Mouse (Mus musculus) cerebellum, adult 11 months (tissue): Measurements from ENCODE around the gene Sigirr.

Experiments
- DNase-seq: peaks from one replicate; pipeline ENCODE4 v3.0.0; 2022

Gene Sigirr

DNA sequence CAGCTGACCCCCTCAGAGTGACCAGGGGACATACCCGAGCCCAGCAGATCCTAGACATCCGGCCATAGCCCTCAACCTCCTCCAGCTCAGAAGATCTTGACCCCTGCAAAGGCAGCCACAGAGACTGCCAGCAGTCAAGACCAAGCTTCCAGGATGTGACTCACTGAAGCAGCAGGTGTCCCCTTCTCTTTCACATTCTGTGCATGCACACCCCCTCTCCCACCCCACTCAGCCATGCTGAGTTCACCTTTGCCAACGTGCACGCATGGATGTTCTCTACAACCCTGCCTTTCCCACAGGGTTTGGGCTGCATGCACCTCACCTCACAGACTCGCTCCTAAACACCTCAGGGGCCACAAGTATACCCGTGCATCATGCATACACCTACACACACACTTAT is 4.4 kb downstream of the Sigirr start:
- no peak for DNase-seq

DNA sequence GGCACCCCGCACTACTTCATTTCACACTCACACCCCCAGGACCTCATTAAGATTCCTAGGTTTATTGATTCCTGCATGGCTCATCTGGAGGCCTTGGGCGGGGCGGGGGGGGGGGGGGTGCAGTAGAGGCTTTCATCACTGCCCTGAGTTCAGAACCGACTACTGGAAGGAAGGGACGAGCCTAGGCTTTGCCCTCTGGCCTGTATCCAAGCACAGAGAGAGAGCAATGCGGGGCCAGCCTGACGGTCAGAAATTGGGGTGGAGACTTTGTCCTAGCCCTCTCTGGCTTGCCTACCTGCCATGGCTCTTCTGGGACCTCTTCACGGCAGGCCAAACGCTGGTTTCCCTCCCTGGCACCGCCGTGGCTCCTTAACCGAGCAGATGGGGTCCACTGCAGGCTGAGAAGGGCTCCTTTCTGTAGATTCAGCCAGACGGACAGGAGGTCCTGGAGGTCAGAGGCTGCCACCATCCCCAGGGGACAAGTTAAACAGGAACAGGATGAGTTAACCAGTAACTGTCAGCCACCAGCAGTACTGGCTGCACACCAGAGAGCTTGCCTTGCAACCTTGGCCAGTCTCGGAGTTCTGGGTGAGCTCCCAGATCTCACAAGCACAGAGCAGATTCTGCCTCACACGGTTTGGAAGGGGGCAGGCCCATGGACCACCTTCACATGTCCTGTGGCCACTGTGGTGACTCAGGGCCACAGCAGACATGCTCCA is 5.7 kb downstream of the Sigirr start:
- DNase-seq: no peak

DNA sequence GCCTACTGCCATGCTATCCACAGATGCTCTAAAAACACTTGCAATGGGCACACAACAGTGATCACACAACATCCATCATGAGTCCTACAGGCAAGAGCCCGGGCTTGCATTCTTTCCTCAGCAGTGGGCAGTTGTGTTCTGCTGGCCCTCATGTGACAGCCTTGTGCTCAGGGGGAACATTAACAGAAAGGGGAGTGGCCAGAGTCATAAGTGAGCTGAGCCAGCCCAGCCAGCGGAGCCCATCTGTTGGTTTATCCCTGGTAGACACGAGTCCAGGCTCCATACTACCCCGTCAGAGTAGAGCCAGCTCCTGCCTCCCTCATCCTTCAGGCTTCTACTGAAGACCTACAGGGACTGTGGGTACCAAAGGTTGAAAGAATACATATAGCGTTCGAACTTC is 6.4 kb downstream of the Sigirr start:
- DNase-seq: no peak

DNA sequence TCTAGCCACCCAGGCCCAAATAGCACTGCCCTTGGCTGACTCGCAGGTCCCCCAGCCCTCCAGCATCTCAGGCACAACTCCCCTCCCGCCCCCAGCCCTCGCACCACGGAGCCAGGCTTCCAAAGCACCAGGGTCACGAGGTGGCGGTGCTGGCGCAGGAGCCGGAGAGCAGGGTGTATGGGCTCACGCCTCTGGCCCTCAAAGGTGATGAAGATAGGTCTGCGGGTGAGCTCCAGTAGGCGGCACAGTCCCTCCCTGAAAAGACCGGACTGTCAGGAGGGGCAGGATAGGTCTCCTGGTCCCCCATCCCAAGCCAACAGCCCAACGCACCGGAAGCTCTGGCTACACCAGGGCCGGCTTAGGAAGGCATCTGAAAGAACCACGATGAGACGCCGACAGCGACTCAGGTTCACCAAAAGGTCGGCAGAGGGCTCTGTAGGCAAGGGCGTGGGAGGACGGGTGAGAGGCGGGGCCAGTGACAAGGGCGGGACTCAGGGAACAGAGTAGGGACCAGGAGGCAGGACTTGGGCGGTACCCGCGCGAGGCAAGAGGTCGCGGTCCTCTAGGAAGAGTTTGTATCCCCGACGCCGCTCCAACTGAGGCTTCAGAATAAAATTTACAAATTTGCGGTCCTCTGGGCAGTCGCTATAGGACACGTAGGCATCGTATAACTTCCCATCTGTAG is 8.2 kb downstream of the Sigirr start:
- peak; percentile 76 for DNase-seq

DNA sequence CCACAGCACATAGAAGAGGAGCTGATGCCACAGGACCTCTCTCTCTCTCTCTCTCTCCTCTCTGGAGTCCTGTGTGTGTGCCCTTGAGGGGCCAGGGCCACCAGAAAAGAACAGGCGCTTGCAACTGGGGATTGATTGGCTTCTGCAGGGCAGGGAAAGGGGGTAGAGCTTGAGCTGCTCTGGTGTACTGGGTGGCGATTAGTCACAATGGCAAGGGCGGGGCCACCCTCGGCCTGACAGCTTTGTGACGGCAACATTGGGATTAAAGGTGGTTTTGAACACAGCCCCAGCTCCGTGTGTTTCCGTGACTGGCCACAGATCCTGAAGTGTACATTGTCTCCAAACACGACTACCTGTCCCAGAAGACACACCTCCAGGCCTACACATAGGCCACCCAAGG is 10.1 kb downstream of the Sigirr start:
- DNase-seq: no peak

DNA sequence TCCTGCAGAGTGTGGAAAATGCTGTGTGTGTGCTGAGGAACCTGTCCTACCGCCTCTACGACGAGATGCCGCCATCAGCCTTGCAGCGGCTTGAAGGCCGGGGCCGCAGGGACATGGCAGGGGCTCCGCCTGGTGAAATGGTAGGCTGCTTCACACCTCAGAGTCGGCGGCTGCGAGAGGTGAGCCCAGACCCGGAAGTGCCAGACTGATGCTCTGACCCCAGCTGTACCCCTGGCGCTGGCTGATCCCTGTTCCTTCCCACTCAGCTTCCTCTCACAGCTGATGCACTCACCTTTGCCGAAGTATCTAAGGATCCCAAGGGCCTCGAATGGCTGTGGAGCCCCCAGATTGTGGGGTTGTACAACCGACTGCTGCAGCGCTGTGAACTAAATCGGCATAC is 11.9 kb downstream of the Sigirr start:
- no peak for DNase-seq

DNA sequence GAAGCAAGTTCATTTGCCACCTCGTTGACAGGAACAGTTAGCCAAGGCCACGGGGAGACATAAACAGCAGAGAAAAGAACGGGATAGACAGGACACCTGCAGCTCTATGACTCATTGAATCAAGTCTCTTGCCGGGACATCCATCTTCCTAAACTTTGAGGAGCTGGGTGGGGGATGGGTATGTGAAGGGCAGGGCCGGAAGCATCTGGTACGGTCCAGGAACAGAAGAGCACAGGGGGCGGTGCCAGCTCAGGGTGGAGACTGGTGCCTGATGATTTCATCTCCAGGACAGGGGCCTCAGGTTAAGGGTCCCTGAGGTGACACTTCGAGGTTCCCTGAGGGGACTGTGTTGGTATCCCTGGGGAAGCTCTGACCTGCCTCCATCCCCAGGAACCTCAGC is 12.5 kb downstream of the Sigirr start:
- DNase-seq: no peak

DNA sequence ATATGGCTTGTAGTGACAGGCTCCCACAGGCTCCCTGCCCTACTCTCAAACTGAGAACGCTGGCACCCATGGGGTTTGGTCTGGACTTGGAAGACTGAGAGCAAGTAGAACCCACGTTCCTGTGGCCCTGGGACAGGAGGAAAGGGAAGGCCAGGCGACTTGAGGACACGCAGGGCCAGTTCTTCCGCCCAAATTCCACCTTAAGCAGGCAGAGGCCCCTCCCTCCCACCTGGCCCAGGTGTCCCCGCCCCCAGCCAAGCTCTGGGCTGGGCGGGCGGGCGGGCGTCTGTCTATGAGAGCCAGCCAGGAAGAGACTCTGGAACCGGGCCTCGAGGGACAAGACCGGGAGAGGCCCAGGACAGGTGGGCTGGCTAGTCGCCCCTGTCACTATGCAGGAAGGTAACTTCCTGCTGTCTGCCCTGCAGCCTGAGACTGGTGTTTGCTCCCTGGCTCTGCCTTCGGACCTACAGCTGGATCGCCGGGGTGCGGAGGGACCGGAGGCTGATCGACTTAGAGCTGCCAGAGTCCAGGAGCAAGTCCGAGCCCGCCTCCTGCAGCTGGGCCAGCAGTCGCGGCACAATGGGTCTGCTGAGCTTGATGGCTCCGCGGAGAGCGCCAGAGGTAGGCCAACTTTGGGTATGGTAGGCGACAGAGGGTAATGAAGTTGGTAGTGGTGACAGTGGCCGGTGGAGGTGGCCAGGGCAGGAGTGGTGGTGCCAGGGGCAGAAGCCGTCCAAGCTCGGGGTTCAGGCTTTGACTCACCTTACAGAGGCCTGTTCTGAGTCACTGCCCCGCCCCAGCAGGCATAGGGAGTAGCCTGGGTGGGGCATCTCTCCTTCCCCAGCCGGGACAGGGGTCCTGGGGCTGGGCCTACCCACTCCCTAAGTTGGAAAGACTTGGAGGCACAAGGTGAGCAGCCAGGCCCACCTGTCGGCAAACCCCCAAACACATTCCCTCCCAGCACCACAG is 20.6 kb downstream of the Sigirr start:
- DNase-seq: no peak

DNA sequence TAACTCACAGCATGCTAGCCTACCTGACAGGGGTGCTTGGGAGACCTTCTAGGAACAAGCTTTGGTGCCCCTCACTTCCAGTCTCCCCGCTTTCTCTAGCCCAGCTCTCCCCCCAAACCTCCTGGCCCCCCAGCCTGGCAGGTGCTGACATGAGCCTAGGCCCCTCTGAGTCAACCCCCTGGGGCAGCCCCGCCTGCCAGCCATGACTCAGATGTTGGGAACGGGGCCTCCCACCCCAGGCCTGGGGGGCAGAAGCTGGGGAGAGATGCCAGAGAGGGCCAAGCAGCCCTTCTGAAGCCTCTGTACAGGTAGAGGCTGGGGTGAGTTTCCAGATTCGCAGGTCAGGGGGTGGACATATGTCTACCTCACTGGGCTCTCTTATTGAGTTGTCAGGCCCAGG is 21.5 kb downstream of the Sigirr start:
- DNase-seq: no peak

DNA sequence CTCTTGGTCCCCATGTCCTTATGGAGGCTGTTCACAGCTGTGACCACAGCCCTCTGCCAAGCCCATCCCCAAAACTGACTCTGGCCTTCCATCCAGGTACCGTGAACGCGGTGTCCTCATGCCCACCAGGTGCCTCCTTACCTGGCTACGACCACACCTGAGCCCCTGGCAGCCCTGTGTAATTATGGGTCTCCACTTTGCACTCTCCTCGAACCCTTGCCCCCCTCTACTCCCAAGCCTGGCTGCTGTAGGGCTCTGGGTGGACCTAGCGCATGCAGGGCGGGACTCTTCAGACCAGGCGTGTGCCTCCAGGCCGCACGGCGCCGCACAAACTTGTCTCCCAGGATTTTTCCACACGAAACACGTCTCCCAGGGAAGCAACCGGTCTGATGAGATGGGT is 22.5 kb downstream of the Sigirr start, which contains the start of gene Pkp3:
Pkp3 (plus strand) TSS at position 378 of the 400 bp plus-strand sequence.
- no peak for DNase-seq

DNA sequence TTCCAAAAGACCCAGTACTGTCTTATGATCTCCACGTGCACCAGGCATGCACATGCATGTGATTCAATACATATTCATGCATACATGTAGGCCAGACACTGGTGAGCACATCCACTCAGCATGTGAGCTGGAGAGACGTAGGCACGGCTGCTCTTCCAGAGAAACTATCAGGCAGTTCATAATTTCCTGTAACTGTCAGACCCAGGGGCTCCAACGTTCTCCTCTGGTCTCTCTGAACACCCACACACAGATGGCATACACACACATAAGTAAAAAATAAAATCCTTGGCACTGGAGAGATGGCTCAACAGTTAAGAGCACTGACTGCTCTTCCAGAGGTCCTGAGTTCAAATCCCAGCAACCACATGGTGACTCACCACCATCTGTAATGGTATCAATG is 26.6 kb downstream of the Sigirr start:
- no peak for DNase-seq

DNA sequence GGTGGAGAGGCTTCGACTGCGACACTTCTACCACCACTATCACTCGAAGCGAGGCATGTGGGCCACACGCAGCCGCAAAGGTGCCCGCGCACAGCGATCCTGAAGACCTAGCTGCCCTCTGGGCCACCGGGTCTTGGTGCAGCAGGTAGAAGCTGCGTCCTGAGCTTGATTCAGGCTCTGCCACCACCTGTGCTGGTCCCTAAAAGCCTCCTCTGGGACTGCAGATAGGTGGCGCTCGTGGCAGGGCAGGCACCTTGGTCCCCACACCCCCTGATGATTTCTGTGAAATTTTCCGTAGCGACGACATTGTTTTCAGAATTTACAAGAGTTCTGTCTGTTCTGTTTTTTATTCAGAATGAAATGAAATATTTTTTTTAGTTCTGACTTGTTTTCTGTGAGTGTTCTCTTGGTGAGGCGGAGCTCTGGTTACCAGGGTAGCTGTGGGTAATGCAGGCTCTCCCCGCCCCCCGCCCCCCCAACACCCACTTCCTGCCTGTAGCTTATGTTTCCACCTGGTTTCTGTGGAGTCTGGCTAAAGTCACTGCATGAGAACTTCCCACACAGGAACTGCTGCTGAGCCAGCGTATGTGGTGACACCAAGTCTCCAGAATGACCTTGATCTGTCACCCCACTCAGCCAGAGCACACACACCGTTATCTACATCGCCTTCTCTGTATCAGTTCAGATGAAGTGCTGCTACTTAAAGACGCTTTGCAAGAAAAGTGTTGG is 28.2 kb downstream of the Sigirr start:
- DNase-seq: no peak

DNA sequence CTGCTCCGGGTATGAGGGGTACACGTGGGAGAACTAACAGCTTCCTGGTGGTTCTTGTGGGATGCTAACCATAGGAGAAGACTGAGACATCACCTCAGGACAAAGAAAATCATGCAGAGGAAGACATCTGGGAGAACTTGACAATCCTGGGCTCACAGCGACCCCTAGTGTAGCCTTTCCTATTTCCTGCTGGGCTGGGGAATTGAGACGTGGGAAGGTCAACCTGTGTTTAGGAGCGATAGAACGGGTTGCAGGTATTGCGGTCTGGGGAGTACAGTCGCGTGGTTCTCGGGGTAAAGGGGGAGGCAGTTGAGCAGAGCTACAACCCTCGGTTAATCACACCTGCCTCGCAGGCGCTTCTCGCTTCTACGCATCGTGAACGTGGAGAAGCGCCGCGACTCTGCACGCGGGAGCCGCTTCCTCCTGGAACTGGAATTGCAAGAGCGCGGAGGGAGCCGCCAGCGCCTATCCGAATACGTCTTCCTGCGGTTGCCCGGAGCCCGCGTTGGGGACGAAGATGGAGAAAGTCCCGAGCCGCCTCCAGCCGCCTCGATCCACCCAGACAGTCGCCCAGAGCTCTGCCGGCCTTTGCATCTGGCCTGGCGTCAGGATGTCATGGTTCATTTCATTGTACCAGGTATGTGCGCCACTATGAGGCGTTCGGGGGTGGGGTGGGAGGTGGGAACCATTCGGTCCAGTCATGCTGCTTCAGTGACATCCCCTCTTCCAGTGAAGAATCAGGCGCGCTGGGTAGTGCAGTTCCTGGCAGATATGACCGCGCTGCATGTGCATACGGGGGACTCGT is 30.1 kb downstream of the Sigirr start:
- peak; percentile 58 for DNase-seq

DNA sequence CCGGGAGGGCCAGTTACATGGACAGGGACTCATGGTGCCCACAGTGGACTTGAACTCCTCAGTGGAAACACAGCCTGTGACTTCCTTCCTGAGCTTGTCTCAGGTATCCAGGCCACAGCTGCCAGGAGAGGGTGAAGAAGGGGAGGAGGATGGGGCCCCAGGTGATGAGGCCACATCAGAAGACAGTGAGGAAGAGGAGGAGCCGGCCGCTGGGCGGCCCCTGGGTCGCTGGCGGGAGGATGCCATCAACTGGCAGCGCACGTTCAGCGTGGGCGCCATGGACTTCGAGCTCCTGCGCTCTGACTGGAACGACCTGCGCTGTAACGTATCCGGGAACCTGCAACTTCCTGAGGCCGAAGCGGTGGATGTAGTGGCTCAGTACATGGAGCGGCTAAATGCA is 32.0 kb downstream of the Sigirr start:
- no peak for DNase-seq

DNA sequence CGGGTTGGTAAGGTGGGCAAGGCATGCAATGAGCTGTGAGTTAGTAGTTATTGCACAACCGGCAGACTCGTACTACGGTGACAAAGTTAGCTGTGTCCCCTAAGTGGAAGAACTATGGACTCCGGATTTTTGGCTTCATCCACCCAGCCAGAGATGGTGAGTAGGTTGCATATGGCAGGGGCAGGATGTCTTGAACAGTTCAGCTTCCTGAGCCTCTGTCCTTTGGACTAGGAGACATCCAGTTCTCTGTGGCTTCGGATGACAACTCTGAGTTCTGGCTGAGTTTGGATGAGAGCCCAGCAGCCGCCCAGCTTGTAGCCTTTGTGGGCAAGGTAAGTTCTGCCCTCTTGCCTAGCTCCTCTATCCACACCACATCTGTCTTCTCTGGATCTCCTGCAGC is 35.8 kb downstream of the Sigirr start:
- DNase-seq: no peak

DNA sequence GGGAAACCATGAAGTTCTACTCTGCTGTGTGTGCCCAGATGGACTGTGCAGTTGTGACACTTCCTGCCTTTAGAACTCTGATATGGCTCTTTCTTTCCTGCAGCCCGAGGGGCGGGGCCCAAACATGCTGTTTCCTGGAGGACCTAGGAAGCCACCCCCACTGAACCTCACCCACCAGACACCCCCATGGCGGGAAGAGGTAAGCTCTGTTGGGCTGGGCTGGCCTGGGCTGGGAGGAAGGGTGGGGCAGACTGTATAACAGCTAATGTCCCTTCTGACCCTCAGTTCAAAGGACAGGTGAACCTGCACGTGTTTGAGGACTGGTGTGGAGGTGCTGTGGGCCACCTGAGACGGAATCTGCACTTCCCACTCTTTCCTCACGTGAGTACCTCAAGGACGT is 36.2 kb downstream of the Sigirr start:
- no peak for DNase-seq

DNA sequence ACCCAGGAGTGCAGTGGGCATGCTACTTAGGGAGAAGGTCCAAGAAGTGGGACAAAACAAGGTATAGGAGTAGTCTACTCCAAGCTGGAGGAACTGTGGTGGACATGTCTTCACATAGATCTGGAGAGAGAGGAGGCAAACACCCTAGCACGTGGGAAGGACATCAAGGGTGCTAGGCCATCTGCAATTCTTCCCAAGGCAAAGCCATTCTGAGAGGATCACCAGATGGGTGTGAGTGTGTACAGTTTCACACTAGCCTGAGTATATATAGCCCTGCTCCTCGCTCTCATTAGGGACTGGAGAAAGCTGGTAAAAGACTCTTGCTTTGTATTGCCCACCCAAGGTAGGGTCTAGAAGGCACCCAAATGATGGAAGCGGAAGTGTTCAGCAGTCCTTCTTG is 37.0 kb downstream of the Sigirr start:
- DNase-seq: no peak

DNA sequence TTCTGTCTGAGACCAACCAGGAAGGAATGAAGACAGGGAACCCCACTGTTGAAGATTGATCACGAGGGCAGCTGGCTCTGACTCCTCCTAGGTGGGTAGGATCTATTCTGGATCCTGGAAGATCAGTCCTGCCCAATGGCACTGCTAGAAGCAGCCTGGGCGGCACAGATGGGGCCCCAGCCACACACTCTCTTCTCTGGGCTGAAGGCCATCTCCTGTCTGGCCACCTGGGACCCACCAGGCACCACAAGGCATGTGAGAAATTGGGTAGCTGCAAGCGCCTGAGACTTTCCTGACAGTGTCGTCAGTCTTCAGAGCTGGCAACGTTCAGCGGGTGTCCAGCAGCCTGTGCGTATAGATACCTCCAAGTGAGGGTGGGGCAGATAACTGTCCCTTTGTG is 37.8 kb downstream of the Sigirr start:
- DNase-seq: peak; percentile 58

DNA sequence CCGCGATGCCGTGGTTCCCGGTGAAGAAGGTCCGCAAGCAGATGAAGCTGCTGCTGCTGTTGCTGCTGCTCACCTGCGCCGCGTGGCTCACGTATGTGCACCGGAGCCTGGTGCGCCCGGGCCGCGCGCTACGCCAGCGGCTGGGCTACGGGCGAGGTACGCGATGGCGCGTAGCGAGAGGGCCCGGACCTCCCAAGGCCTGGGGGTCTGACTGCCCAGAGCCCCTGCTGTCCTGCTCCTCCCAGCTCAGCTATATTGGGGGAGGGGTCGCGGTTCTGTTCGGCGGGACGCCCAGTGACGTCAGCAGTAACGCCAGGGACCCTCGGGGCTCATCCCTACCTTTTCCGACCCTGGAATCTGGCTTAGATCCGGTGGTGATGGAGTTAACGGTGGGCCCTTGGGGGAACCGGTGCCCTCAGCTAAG is 39.1 kb downstream of the Sigirr start:
- peak; percentile 57 for DNase-seq

DNA sequence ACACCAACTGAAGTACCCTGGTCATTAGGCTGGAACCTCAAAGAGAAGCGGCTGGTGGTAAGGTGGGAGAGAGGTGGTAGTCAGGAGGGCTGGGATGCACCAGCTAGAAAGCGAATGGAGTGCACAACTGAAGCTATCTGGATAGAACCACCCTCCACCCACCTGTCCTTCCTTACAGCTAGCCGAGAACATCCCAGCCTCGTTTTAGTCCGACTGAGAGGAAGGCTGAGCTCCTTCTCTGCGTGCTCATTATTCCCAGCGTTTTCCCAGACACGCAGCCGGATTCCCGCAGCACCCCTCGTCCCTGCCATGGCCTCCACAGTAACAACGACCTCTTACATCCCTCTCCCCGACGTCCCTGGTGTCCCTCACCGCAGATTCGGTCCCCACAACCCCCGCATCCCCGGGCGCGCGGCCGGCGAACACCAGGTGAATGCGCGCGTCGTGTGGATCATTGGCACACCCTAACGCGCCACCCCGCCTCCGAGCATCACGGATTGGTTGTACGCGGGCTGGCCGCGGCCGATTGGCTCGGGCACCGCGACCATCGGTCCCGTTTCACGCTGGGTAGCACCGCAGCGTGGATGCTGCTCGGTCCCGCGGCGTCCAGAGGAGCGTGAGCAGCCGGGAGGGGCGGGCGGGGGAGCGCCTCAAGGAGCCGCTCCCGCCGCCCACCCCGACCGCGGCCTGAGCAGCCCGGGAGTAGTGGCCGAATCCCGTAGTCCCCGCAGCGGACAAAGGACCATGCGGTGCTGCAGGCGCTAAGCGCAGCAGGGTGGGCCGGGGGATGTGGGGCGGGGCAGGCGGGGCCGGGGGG is 39.7 kb downstream of the Sigirr start, which contains the start of gene B4galnt4:
B4galnt4 (plus strand) TSS at position 679 of the 817 bp plus-strand sequence.
- DNase-seq: peak; percentile 91

DNA sequence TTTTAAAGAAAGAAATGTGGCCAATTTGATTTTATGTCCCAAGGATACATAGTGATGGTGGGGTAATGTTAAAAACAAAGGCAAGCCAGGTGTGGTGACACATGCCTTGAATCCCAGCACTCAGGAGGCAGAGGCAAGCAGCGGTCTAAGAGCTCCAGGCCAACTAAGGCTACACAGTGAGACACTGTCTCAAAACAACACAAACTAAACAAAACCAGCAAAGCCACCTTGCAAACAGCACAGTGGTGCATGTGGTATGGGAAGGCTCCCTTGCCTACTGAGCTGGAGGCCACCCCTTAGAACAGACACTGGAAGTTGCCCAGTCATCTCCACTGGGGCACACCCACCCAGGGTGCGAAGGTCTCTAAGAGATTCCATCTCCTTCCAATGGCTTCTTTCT is 40.4 kb downstream of the Sigirr start:
- no peak for DNase-seq
